Mouse (Mus musculus) testis, adult 2 months (tissue): ENCODE measurements around the gene Chchd6. TPM values are rescaled to one million over a fixed set of nuclear protein-coding genes. Genes with fewer than 3 reads are reported as not detected.

ENCODE experiments used
- H3K27ac ChIP-seq: fragments of 200-500 bp; 2 replicates; pipeline ENCODE4 v1.5.1; 2012; ENCODE audit warnings: low read depth, low read length; ENCODE audit not compliant: control insufficient read depth, insufficient read depth
- H3K27me3 ChIP-seq: fragments of 200-500 bp; 2 replicates; pipeline ENCODE4 v1.6.1; 2012; ENCODE audit warnings: mild to moderate bottlenecking, low read length, moderate library complexity; ENCODE audit not compliant: control insufficient read depth, insufficient read depth
- H3K36me3 ChIP-seq: fragments of 200-500 bp; 2 replicates; pipeline ENCODE4 v1.6.1; 2012; ENCODE audit warnings: mild to moderate bottlenecking, low read length; ENCODE audit not compliant: control insufficient read depth, insufficient read depth
- H3K4me1 ChIP-seq: fragments of 200-500 bp; 2 replicates; pipeline ENCODE4 v1.6.1; 2012; ENCODE audit warnings: low read length; ENCODE audit not compliant: control insufficient read depth, insufficient read depth
- H3K4me3 ChIP-seq: fragments of 200-500 bp; 2 replicates; pipeline ENCODE4 v1.5.1; 2012; ENCODE audit warnings: low read depth, mild to moderate bottlenecking, low read length, moderate library complexity, mixed read lengths; ENCODE audit not compliant: control insufficient read depth
- CTCF ChIP-seq: fragments of 200-500 bp; IDR thresholded peaks from 2 replicates; pipeline ENCODE4 v1.5.1; 2012; ENCODE audit warnings: low read depth, mild to moderate bottlenecking, inconsistent platforms, low read length, moderate library complexity; ENCODE audit not compliant: control insufficient read depth, insufficient read depth, insufficient replicate concordance
- POLR2A ChIP-seq: fragments of 200-500 bp; IDR thresholded peaks from 2 replicates; pipeline ENCODE4 v1.6.1; 2012; ENCODE audit warnings: low read depth, mild to moderate bottlenecking, inconsistent platforms, low read length, moderate library complexity; ENCODE audit not compliant: control insufficient read depth
- polyA plus RNA-seq: library from polyadenylated mRNA; depleted of rRNA; stranded (reverse); fragments of >200 nt; gene quantifications from 2 replicates; pipeline ENCODE4 v1.2.3, GENCODE M21; 2012

Chchd6 gene
- polyA plus RNA-seq, 1 experiment: 783 TPM

- no peaks in the 10 kb centered on the region for H3K36me3 ChIP-seq
- no peaks in the 10 kb centered on the region for H3K27me3 ChIP-seq
- no peak for TF ChIP-seq CTCF
- no peak for TF ChIP-seq POLR2A
- H3K4me1 ChIP-seq: no peaks in the 10 kb centered on the region
- H3K27ac ChIP-seq: no peak overlapping the region
- no peak overlapping the region for H3K4me3 ChIP-seq
Measured at GRCm38 (mm10) chr6:89613336-89614106, 18.1 kb upstream of the Chchd6 start.

GRCm38 (mm10) chr6:89607999-89608398 lies 12.5 kb upstream of the Chchd6 start:
- no peak overlapping the region for H3K4me3 ChIP-seq
- no peaks in the 10 kb centered on the region for H3K36me3 ChIP-seq
- no peaks in the 10 kb centered on the region for H3K27me3 ChIP-seq
- H3K4me1 ChIP-seq: no peaks in the 10 kb centered on the region
- no peak overlapping the region for H3K27ac ChIP-seq
- peak; percentile 73; the same call in 1 of the 2 replicates for TF ChIP-seq CTCF
- TF ChIP-seq POLR2A: no peak

- H3K27me3 ChIP-seq: no peaks in the 10 kb centered on the region
- no peak overlapping the region for H3K27ac ChIP-seq
- TF ChIP-seq POLR2A (no peak), CTCF (no peak)
- H3K4me1 ChIP-seq: no peaks in the 10 kb centered on the region
- no peaks in the 10 kb centered on the region for H3K36me3 ChIP-seq
- no peak overlapping the region for H3K4me3 ChIP-seq
Measured at GRCm38 (mm10) chr6:89606096-89606495, 10.6 kb upstream of the Chchd6 start.

- H3K36me3 ChIP-seq: no peaks in the 10 kb centered on the region
- H3K4me1 ChIP-seq: no peaks in the 10 kb centered on the region
- H3K27ac ChIP-seq: no peak overlapping the region
- no peak overlapping the region for H3K4me3 ChIP-seq
- H3K27me3 ChIP-seq: no peaks in the 10 kb centered on the region
- TF ChIP-seq CTCF: no peak
- no peak for TF ChIP-seq POLR2A
Measured at GRCm38 (mm10) chr6:89596510-89596909, 1.1 kb upstream of the Chchd6 start.

- peak overlapping the region; percentile 96 for H3K4me3 ChIP-seq
- no peak overlapping the region for H3K27ac ChIP-seq
Measured at GRCm38 (mm10) chr6:89595777-89596146, 310 bp upstream of the Chchd6 start.

GRCm38 (mm10) chr6:89592016-89592415 lies 3.4 kb downstream of the Chchd6 start:
- H3K27ac ChIP-seq: no peak overlapping the region
- TF ChIP-seq POLR2A (no peak), CTCF (no peak)
- no peak overlapping the region for H3K4me3 ChIP-seq
- H3K4me1 ChIP-seq: no peaks in the 10 kb centered on the region
- no peaks in the 10 kb centered on the region for H3K36me3 ChIP-seq
- no peaks in the 10 kb centered on the region for H3K27me3 ChIP-seq

More at GRCm38 (mm10) chr6:89595777-89596146, 310 bp upstream of the Chchd6 start:
- TF ChIP-seq POLR2A: no peak
- no peak for TF ChIP-seq CTCF
- Histone ChIP-seq H3K4me1 (no peaks in the 10 kb centered on the region), H3K36me3 (no peaks in the 10 kb centered on the region), H3K27me3 (no peaks in the 10 kb centered on the region)

- H3K4me1 ChIP-seq: no peaks in the 10 kb centered on the region
- no peak for TF ChIP-seq CTCF
- no peak for TF ChIP-seq POLR2A
- H3K36me3 ChIP-seq: no peaks in the 10 kb centered on the region
- H3K27ac ChIP-seq: no peak overlapping the region
- no peaks in the 10 kb centered on the region for H3K27me3 ChIP-seq
- H3K4me3 ChIP-seq: no peak overlapping the region
Measured at GRCm38 (mm10) chr6:89591531-89591930, 3.9 kb downstream of the Chchd6 start.
